Mouse (Mus musculus): Measurements from ENCODE around the gene Arfgap3. TPM values are rescaled to one million over a fixed set of nuclear protein-coding genes. Genes with fewer than 3 reads are reported as not detected.
"Not testable (repeated sequence)": the region's sequence is repeated elsewhere in the genome, so short reads cannot be mapped to it uniquely, and the experiment has no call there.

Arfgap3 gene
- polyA plus RNA-seq, 1 experiment from 2014 or later = 34.0 TPM

DNA sequence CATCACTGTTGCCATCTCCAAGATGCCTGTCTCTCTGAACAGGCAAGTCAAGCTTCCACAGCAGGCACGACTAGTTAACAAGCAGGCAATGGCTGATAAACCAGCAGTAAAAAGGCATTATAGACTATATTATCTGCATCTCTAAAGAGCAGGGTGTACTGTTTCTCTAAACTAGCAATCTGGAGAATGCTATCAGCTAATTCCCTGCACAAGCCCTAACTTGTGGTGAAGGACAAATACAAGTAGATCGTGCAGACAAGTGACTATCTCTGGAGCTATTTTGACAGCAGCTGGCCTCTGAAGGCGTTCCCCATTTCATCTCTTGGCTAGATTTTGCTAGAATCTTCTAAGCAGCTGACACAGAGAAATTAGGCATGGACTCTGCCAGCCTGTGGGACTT is 14.1 kb upstream of the Arfgap3 start:
- no peak overlapping the region for H3K27ac ChIP-seq
- WGBS = 77% methylated on average over 3 of the region's 3 CpGs
- no peak for DNase-seq (ENCODE audit: low spot score)
- H3K4me1 ChIP-seq = peaks cover 12% of the 10 kb centered on the region
- H3K9me3 ChIP-seq (replicated peaks) = no peaks in the 10 kb centered on the region
- no peaks in the 10 kb centered on the region for H3K36me3 ChIP-seq
- H3K27me3 ChIP-seq (ENCODE audit: low read depth, poor library complexity, severe bottlenecking) = peaks cover 19% of the 10 kb centered on the region; the same call in 1 of the 2 replicates
- no peak overlapping the region for H3K4me3 ChIP-seq

DNA sequence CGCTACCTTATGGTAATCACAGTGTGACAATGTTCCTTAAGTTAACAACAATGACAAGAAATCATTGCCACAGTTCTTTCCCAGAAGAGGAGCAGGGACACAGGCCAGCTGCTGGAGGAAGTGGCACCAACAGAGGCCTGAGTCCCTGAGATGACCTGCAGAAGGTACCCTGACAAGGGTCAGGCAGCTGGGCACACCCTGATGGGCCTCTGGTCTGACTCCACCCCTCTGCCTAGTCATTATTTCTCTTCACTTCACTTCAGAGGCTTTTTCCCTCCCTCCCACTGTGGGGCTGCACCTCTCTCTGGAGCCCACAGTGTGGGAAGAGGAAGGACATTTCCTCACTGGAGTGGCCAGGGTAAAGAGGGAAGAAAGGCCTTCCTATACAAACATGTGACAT is 12.8 kb upstream of the Arfgap3 start:
- not testable (repeated sequence) for H3K9me3 ChIP-seq (replicated peaks); DNase-seq (ENCODE audit: low spot score); H3K27ac ChIP-seq; H3K4me3 ChIP-seq; H3K36me3 ChIP-seq
- WGBS = 82% methylated on average over 1 of the region's 1 CpGs
- H3K27me3 ChIP-seq (ENCODE audit: low read depth, poor library complexity, severe bottlenecking) = peaks cover 19% of the 10 kb centered on the region; the same call in 1 of the 2 replicates
- H3K4me1 ChIP-seq = peaks cover 12% of the 10 kb centered on the region

DNA sequence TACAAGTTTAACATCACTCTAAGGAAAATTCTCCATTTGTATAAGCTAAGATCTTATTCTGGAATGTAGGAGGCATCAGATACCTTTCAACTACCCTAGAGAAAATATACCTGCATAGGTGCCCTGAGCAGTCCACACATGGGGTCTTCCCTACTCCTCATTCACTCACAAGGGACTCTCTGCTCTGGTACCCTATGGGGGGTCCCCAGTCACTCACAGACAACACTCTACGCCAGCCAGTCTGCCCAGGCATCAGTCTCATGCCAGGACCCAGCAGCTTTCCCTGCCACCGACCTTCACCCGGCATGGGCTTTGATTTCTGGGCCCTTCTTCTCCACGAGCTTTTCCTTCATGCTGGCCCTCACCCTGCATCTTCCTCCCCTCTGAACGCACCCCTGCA is 10.9 kb upstream of the Arfgap3 start:
- H3K27ac ChIP-seq; DNase-seq (ENCODE audit: low spot score); H3K36me3 ChIP-seq; H3K27me3 ChIP-seq (ENCODE audit: low read depth, poor library complexity, severe bottlenecking); H3K9me3 ChIP-seq (replicated peaks); H3K4me3 ChIP-seq; H3K4me1 ChIP-seq: not testable (repeated sequence)
- 56% methylated on average over 5 of the region's 5 CpGs for WGBS

DNA sequence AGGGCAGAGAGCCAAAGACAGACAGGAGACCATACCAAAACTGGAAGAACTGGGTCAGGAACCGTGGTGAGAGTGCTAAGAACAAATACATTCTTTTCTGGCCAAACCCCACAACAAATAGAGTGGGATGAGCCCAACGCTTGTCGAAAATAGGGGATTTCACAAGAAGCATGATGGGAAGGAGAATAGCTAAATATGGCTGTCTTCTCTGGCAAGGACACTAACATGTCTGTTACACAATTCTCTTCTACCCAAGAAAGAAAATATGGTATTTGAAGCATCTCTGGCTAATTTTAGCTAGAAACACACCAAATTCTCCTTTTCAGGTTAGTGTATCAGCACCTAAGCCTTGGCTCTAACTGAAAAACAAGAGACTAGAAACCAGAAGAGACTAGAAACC is 10.1 kb upstream of the Arfgap3 start:
- 87% methylated on average over 3 of the region's 3 CpGs for WGBS

DNA sequence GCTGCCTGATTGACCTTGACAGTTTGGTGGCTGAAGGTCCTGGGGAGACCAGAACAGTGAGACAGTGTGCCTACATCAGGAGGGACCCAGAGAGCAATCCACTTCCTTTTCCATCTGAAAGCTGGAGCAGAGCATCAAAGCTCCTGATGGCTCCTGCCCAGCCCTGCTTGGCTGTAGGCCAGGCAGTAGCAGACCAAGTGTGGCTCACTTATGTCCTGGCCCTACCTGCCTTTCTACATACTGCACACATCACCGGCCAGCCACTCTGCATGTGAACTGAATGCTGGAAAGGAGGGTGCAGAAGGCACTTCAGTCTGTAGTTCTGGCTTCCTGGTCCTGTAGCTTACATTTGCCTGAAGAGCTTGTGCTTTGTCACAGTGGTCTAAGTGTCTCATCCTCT is 8.4 kb upstream of the Arfgap3 start:
- H3K4me3 ChIP-seq = no peak overlapping the region
- DNase-seq (ENCODE audit: low spot score) = no peak
- H3K27ac ChIP-seq = no peak overlapping the region
- H3K36me3 ChIP-seq = no peaks in the 10 kb centered on the region
- H3K9me3 ChIP-seq (replicated peaks) = no peaks in the 10 kb centered on the region
- H3K4me1 ChIP-seq = 0 out of 2 replicates have a peak, but pooled peaks cover 5% of the 10 kb centered on the region
- H3K27me3 ChIP-seq (ENCODE audit: low read depth, poor library complexity, severe bottlenecking) = no peaks in the 10 kb centered on the region
- 88% methylated on average over 1 of the region's 1 CpGs for WGBS

More for the DNA sequence above, 10.1 kb upstream of the Arfgap3 start:
- DNase-seq (ENCODE audit: low spot score) = no peak
- H3K9me3 ChIP-seq (replicated peaks) = no peaks in the 10 kb centered on the region
- no peaks in the 10 kb centered on the region for H3K36me3 ChIP-seq
- 0 out of 2 replicates have a peak, but pooled peaks cover 5% of the 10 kb centered on the region for H3K4me1 ChIP-seq
- H3K27me3 ChIP-seq (ENCODE audit: low read depth, poor library complexity, severe bottlenecking) = no peaks in the 10 kb centered on the region
- no peak overlapping the region for H3K27ac ChIP-seq
- no peak overlapping the region for H3K4me3 ChIP-seq

DNA sequence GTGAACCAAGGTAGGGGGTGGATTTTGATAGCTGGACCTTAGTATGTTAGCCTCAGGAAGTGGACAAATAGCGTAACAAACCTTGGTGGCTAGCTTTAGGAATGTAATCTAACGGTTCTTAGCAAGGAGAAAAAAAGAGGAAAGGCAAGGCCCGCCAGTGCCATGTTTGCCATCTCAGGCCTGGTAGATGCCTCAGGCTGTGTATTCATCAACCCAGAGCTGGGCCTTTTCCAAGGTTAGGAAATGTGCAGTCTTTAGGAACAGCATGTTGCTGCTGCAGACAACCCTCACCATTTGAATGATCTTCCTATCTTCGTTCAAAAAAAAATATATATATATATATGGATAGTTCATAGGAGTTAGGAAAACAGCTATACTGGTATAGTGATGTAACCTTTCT is 1.5 kb upstream of the Arfgap3 start:
- Histone ChIP-seq H3K36me3 (no peaks in the 10 kb centered on the region; the same call in 1 of the 2 replicates), H3K27ac (no peak overlapping the region), H3K4me3 (no peak overlapping the region), H3K4me1 (peaks cover 15% of the 10 kb centered on the region), H3K9me3 (replicated peaks) (no peaks in the 10 kb centered on the region), H3K27me3 (ENCODE audit: low read depth, poor library complexity, severe bottlenecking) (no peaks in the 10 kb centered on the region)
- no peak for DNase-seq (ENCODE audit: low spot score)
- WGBS = 87% methylated on average over 4 of the region's 4 CpGs

DNA sequence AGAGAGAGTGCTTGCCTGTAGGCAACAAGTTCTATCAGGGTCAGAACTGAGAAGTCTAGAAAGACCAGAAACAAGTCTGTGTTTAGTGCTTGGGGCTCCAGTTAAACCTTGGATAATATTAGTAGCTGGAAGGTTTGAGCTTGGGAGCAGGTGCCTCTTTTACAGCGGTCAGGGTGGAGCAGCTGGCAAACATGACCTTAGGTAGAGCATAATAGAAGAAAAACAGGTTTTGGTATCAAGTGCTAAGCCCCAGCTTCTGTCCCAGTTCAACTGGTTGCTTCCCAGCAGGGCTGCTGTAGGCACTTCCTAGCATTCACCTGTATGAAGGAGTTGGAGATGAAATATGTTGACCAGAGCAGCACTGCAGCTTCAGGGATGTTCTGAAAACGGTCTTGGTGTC is 812 bp upstream of the Arfgap3 start:
- Histone ChIP-seq H3K27ac (peak overlapping the region; percentile 86; the same call in 1 of the 2 replicates), H3K27me3 (ENCODE audit: low read depth, poor library complexity, severe bottlenecking) (no peaks in the 10 kb centered on the region), H3K4me3 (peak overlapping the region; percentile 81), H3K9me3 (replicated peaks) (no peaks in the 10 kb centered on the region), H3K36me3 (peaks cover 5% of the 10 kb centered on the region), H3K4me1 (peaks cover 15% of the 10 kb centered on the region)
- WGBS = 48% methylated on average over 2 of the region's 2 CpGs
- no peak for DNase-seq (ENCODE audit: low spot score)

DNA sequence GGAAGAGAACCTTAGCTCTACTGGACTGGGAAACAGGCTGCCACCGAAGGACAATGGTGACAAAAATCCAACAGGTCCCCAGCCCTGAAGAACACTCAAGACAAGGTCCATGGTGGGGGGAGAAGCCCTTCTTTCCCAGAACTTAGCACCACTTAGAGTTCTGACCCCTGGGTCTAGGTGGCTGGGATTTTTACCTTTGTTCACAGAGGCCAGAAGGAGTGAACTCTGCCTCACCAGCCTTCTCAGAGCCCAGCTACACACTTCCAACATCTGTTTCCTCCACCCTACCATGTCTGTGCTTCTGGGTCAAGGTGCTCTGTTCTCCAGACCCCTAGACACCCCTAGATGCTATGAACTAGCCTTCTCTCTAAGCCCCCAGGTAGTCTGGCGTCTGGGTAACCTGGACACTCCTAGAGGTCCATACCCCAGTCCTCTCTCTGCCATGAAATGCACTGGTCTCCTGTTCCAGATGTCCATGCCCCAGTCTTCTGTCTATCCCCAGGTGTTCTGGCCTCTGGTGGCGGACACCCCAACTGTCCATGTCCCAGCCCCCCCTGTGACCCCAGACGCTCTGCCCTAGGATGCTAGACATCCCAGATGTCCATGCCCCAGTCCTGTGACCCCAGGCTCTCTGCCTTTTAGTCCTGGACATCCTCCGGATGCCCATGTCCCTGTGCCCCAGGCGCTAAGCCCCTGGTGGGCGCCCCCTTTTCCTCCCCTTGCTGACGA is 658 bp downstream of the Arfgap3 start:
- Histone ChIP-seq H3K4me1 (peaks cover 20% of the 10 kb centered on the region), H3K27ac (peak overlapping the region; percentile 86), H3K27me3 (ENCODE audit: low read depth, poor library complexity, severe bottlenecking) (no peaks in the 10 kb centered on the region), H3K36me3 (peaks cover 7% of the 10 kb centered on the region), H3K9me3 (replicated peaks) (no peaks in the 10 kb centered on the region), H3K4me3 (peak overlapping the region; percentile 81)
- 15% methylated on average over 8 of the region's 8 CpGs for WGBS
- no peak for DNase-seq (ENCODE audit: low spot score)

DNA sequence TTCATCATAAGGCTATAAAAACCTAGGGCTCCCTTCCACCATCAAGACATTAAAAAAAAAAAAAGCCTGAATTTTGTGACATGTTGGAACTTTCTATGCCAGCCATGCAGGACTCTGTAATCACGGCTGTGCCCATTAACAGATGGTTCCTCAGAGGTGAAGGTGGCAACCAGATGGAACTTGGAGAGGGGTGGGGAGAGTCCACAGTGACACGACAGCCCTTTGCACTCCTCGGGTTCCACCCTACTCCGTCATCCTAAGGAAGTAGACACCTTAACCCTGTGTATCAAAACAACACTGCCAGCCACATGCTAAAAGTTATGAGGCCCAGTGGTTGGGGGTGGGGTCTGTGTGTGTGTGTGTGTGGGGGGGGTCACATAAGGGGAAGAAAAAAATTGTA is 1.3 kb downstream of the Arfgap3 start:
- WGBS = 74% methylated on average over 4 of the region's 4 CpGs
- Histone ChIP-seq H3K36me3 (peaks cover 7% of the 10 kb centered on the region), H3K9me3 (replicated peaks) (no peaks in the 10 kb centered on the region), H3K4me3 (peak overlapping the region; percentile 81), H3K27ac (no peak overlapping the region), H3K4me1 (peaks cover 25% of the 10 kb centered on the region), H3K27me3 (ENCODE audit: low read depth, poor library complexity, severe bottlenecking) (no peaks in the 10 kb centered on the region)
- DNase-seq (ENCODE audit: low spot score) = no peak

DNA sequence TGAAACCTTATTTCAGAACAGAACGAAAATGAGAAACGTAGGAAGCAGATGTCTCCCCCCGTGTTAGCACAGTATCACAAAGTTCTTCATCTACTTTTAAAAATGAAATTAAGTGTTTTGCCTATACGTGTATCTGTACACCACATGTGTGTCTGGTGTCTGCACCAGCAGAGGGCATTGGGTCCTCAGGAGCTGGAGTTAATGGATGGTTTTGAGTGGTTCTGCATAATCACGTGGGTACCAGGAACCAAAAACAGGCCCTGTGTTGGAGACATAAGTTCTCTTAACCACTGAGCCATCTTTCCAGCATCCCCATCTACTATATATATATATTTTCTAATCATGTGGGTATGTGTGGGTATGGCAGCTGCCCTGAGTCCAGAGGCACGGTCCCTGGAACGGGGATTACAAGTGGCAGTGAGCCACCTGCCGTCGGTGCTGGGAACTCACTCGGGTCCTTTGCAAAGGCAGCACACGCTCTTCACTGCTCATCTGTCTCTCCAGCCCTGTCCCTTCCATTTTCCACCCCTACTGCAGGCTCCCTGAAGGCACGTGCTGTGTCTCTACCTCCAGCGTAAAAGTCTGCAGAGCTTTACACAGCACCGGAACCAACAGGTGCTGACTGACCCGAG is 4.0 kb downstream of the Arfgap3 start:
- DNase-seq (ENCODE audit: low spot score) = no peak
- Histone ChIP-seq H3K4me3 (no peak overlapping the region), H3K36me3 (peaks cover 24% of the 10 kb centered on the region), H3K4me1 (peaks cover 25% of the 10 kb centered on the region), H3K27me3 (ENCODE audit: low read depth, poor library complexity, severe bottlenecking) (no peaks in the 10 kb centered on the region), H3K9me3 (replicated peaks) (no peaks in the 10 kb centered on the region), H3K27ac (no peak overlapping the region)
- WGBS = 89% methylated on average over 15 of the region's 15 CpGs

DNA sequence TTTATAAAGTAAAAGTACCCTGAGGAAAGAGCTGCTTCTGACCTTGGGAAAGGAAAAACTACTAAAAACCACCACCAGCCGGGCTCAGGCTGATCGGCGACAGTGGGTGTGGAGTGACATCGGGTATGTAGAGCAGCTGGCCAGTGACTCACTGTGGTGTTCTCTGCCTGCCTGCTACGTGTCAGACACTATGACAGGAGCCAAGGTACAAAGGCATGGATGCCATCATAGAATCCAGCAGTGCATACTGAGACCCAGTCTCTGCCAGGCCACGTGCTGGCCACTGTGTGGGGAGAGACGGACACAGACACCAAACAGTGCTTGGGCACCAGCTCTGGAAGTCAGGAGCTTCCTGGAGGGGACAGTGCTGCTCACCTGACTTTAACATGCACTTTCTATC is 5.1 kb downstream of the Arfgap3 start:
- Histone ChIP-seq H3K36me3 (peaks cover 33% of the 10 kb centered on the region), H3K27me3 (ENCODE audit: low read depth, poor library complexity, severe bottlenecking) (no peaks in the 10 kb centered on the region), H3K27ac (peak overlapping the region; percentile 50; the same call in 1 of the 2 replicates), H3K9me3 (replicated peaks) (no peaks in the 10 kb centered on the region), H3K4me3 (no peak overlapping the region), H3K4me1 (peaks cover 19% of the 10 kb centered on the region)
- 85% methylated on average over 7 of the region's 7 CpGs for WGBS
- DNase-seq (ENCODE audit: low spot score) = no peak

DNA sequence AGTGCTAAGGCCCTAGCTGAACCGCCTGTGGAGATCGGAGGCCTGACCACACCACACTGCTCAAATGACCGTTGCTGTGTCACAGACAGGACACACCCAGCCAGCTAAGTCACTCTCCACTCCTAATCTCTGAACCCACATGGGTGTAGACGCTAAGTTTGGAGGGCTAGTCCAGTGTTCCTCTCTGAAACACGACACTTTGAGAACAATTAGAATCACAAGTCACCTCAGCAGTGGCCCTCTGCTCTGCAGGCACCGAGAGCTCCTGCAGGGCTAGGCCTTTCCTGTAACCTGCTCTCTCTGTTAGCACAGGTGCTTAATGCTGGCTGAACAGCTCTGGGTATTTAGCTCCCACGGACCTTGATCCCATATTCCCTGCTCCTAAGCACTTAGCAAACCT is 5.9 kb downstream of the Arfgap3 start:
- 30% methylated on average over 7 of the region's 7 CpGs for WGBS
- DNase-seq (ENCODE audit: low spot score) = no peak
- Histone ChIP-seq H3K9me3 (replicated peaks) (no peaks in the 10 kb centered on the region), H3K4me3 (no peak overlapping the region), H3K36me3 (peaks cover 34% of the 10 kb centered on the region), H3K4me1 (peaks cover 14% of the 10 kb centered on the region), H3K27ac (peak overlapping the region; percentile 50; the same call in 1 of the 2 replicates), H3K27me3 (ENCODE audit: low read depth, poor library complexity, severe bottlenecking) (no peaks in the 10 kb centered on the region)

DNA sequence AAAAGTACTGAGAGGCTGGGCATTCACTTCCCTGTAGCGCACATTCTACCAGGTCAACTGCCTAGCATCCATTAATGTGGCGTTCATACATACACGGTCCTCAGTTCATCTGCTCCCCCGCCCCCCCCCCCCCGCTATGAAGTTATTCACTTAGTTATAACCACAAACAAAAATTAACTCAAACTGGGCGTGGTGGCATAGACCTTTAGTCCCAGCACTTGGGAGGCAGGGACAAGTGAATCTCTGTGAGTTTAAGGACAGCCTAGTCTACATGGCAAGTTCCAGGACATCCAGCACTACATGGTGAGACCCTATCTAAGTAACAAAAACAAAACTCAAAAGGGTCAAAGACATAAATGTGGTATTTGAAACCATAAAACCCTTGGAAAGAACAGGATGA is 11.1 kb downstream of the Arfgap3 start:
- 89% methylated on average over 6 of the region's 6 CpGs for WGBS
- H3K4me3 ChIP-seq = no peak overlapping the region
- peaks cover 53% of the 10 kb centered on the region for H3K36me3 ChIP-seq
- H3K4me1 ChIP-seq = peaks cover under 1% of the 10 kb centered on the region; the same call in 1 of the 2 replicates
- H3K27me3 ChIP-seq (ENCODE audit: low read depth, poor library complexity, severe bottlenecking) = no peaks in the 10 kb centered on the region
- no peak overlapping the region for H3K27ac ChIP-seq
- no peak for DNase-seq (ENCODE audit: low spot score)
- H3K9me3 ChIP-seq (replicated peaks) = no peaks in the 10 kb centered on the region

Measured in limb, embryonic 10.5 days (tissue).